Mouse (Mus musculus) embryo, embryonic 10.5 days (tissue): ENCODE results near the gene Pclo.
"Not testable (repeated sequence)": the region's sequence is repeated elsewhere in the genome, so short reads cannot be mapped to it uniquely, and the experiment has no call there.

ENCODE experiments used
- DNase-seq: peaks from one replicate; pipeline ENCODE4 v3.0.0-alpha.2; 2015; ENCODE audit warnings: low spot score

Gene Pclo

GRCm38 (mm10) chr5:14680419-14680818 is 165.7 kb downstream of the Pclo start:
- DNase-seq: peak; percentile 37

GRCm38 (mm10) chr5:14691995-14692394 is 177.3 kb downstream of the Pclo start:
- DNase-seq: no peak

GRCm38 (mm10) chr5:14696745-14697144 is 182.0 kb downstream of the Pclo start:
- DNase-seq: no peak

GRCm38 (mm10) chr5:14700900-14701299 is 186.2 kb downstream of the Pclo start:
- no peak for DNase-seq

- no peak for DNase-seq
Observed at GRCm38 (mm10) chr5:14705423-14705822, 190.7 kb downstream of the Pclo start.

GRCm38 (mm10) chr5:14707311-14707710 is 192.6 kb downstream of the Pclo start:
- no peak for DNase-seq

GRCm38 (mm10) chr5:14723576-14723975 is 208.9 kb downstream of the Pclo start:
- no peak for DNase-seq

GRCm38 (mm10) chr5:14728676-14729253 is 214.0 kb downstream of the Pclo start:
- no peak for DNase-seq

GRCm38 (mm10) chr5:14750882-14751281 is 236.2 kb downstream of the Pclo start:
- peak; percentile 0 for DNase-seq

GRCm38 (mm10) chr5:14766686-14767085 is 252.0 kb downstream of the Pclo start:
- no peak for DNase-seq

- no peak for DNase-seq
Observed at GRCm38 (mm10) chr5:14782362-14783082, 267.8 kb downstream of the Pclo start.

- no peak for DNase-seq
Observed at GRCm38 (mm10) chr5:14793891-14794290, 279.2 kb downstream of the Pclo start.

GRCm38 (mm10) chr5:14807136-14807535 is 292.4 kb downstream of the Pclo start:
- peak; percentile 83 for DNase-seq

GRCm38 (mm10) chr5:14833165-14833860 is 318.6 kb downstream of the Pclo start:
- peak; percentile 11 for DNase-seq

- no peak for DNase-seq
Observed at GRCm38 (mm10) chr5:14834155-14834991, 319.7 kb downstream of the Pclo start.

GRCm38 (mm10) chr5:14853650-14854049 is 338.9 kb downstream of the Pclo start:
- no peak for DNase-seq

GRCm38 (mm10) chr5:14885291-14885690 is 370.6 kb downstream of the Pclo start:
- not testable (repeated sequence) for DNase-seq

GRCm38 (mm10) chr5:14892242-14892641 is 377.5 kb downstream of the Pclo start:
- DNase-seq: no peak

- peak; percentile 15 for DNase-seq
Observed at GRCm38 (mm10) chr5:14903539-14903938, 388.8 kb downstream of the Pclo start.
